Mouse (Mus musculus) heart, postnatal 10 days (tissue): ENCODE results near the gene Vsig10l. TPM values are rescaled to one million over a fixed set of nuclear protein-coding genes. Genes with fewer than 3 reads are reported as not detected.

Source experiments
- DNase-seq, 2 experiments: peaks; one replicate each; pipeline ENCODE4 v3.0.0; 2021
- intact Hi-C: fragments of 180-260 bp; cut with DNase I; formaldehyde crosslinking; loops from one replicate; pipeline ENCODE4 v1.15.1; 2025
- total RNA-seq, 2 experiments: library from RNA; stranded (reverse); gene quantifications; 2 replicates each; pipeline ENCODE4 v1.2.3; 2021

Vsig10l gene
- total RNA-seq, 2 experiments from 2014 or later = 4.4 to 5.0 TPM

DNA sequence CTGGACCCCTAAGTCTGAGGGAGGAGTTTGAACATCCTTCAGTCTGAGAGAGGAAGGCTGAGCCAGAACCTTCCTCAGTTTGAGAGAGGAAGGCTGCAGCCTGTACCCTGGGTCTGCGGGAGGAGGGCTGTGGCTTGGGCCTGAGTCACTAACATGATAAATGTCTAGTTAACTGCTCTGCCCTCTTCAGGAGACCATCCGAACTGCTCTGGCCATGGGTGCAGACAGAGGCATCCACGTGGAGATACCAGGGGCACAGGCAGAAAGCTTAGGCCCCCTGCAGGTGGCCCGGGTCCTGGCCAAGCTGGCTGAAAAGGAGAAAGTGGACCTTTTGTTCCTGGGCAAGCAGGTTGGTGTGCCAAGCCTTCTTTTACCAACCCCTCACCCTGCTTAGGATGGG is 10.3 kb upstream of the Vsig10l start:
- peak in 1 of 2 experiments; percentile 44 for DNase-seq
- intact Hi-C loops = no loop called here

DNA sequence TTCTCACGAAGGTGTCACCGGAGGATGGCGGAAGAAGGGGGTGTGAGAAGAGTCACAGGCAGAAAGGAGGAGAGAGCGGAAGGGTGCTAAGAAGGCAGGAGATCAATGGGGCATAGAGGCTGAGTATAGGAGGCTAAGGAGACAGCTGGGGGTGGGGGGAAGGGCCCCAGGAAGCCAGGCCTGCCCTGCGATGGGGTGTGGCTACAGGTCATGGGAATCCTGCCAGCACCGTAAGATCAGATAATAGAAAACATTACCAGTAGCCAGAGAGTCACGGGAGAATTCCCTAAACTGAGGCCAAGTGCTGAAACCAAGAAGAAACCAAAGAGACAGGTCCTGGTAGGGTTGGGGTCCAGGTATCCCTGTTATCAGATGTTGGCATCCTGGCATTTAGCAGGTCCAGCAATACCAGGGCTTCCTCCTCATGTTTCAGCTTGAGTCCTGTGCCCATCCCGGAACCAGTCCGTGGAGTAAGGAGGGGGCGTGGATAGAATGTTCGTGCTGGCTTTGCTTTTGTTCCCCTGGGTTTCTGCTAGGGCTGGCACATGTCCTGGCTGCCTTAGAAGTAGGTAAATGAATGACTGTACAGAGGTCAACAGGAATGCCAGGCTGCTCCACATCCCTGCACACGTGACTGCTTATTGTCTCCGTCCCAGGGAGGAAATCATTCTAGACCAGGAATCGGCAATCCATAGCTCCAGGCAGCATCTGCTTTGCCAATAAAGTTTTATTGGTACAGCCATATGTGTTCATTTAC is 9.2 kb upstream of the Vsig10l start:
- DNase-seq = no peak
- intact Hi-C loops = no loop called here

- intact Hi-C loops = no loop called here
Observed at GRCm38 (mm10) chr7:43454371-43454770, 8.6 kb upstream of the Vsig10l start.

DNA sequence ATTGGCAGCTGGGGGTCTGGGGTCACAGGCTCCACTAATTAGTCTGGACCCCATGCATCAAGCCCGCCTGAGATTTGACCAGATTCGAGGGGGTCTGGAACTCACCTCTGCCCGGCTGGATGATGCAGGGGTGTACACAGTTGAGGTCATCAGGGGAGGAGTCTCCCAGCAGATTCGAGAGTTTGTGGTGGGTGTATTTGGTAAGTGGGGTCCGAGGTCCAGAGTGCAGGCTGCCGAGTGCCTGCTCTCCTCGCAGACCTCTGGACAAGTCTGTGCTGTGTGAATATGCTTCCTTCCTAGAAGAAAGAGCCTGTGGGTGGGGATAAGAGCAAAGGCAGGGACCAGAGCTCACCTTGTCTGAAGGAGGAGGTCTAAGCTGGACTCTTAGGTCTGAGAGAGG is 1.0 kb downstream of the Vsig10l start:
- DNase-seq = no peak
- intact Hi-C loops = loop anchor here (5.0 kb wide), 1 partner anchor 118 kb away; no protein-coding TSS in a partner anchor

More at GRCm38 (mm10) chr7:43454371-43454770, 8.6 kb upstream of the Vsig10l start:
- DNase-seq = no peak

DNA sequence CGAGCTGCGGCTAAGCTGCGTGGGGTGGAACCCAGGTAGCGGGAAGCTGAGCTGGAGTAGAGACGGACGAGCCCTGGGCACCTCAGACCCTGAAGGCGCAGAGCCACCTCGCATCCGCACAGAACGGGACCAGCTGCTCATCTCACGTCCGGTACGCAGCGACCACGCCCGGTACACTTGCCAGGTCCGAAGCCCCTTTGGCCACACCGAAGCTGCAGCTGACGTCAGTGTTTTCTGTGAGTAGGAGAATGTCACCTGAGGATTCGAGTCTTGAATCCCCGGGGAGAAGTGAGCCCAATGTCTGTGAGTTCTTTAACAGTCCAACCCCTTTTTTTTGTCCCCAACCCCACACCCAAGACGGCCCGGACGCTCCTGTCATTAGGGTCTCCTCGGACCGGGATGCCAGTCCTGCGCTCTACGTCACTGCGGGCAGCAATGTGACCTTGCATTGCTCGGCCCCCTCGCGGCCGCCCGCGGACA is 2.0 kb downstream of the Vsig10l start:
- intact Hi-C loops = loop anchor here (5.0 kb wide), 3 partner anchors 97 to 207 kb away; partner anchors contain the start of genes Ctu1 and Zfp658
- DNase-seq = no peak

DNA sequence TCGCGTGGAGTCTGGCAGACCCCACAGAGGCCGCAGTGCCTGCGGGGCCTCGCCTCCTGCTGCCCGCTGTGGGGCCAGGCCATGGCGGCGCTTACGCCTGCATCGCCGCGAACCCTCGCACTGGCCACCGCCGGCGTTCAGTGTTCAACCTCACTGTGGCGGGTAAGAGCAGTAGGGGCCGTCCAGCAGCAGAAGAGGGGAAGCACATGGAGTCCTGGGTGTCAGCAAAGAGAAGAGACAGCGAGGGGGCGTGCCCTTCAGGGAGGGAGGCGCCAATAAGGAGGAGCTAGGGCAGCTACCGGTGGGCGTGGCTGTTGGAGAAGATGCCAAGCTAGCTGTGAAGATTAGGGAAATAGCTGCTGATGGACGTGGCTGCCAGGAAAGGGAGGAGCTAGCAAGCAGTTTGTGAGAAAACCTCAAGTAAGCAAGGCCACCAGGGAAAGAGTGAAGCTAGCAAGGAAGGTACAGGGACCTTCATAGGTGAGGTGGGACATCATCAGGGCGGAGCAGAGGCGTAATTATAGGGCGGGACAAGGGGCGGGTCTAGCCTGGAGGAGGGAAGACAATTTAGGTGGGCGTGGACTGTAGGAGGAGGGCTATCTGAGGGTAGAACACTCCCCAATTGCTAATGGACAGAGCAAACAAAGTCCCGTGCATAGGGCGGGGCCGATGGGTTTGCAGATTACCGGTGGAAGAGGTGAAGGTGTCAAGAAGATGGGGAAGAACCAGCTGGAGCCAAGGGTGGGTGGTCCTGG is 2.6 kb downstream of the Vsig10l start:
- DNase-seq = peak; percentile 92 to 94
- intact Hi-C loops = loop anchor here (1.0 to 5.0 kb wide), 4 partner anchors 23 to 207 kb away; partner anchors contain the start of genes Ctu1 and Zfp658

DNA sequence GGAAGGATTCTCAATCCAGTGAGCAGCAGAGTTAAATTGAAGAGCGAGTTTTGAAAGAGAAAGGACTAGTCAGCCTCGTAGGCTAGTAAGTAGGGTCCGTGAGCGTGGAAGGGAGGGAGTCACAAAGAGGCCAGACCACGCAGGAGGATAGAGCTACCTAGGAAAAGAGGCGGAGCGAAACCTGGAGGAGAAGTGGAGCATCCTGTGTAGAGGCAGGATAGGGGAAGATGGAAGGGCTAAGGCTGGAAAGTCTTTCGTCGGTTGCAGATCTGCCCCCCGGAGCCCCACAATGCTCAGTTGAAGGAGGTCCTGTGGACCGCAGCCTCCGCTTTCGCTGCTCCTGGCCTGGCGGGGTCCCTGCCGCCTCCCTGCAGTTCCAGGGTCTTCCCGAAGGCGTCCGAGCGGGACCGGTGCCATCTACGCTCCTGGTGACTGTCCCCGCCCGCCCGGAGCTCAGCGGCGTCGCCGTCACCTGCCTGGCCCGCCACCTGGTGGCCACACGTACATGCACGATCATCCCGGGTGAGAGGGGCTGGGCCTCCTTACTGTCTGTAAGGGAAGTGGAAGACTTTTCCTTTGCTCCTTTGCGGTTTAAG is 3.2 kb downstream of the Vsig10l start:
- intact Hi-C loops = loop anchor here (1.0 to 5.0 kb wide), 4 partner anchors 23 to 206 kb away; partner anchors contain the start of genes Ctu1 and Zfp658

DNA sequence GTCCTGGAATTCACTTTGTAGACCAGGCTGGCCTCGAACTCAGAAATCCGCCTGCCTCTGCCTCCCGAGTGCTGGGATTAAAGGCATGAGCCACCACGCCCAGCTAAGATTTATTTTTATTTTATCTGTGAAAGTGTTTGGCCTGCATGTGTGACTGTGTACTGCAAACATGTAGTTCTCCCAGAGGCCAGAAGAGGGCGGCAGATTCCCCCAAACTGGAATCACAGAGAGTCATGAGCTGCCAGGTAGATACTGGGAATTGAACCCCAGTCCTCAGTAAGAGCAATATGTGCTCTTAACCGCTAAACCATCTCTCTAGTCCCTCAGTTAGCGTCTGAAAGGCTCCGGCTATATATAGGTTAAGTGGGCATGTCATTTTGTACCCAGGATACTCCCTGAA is 7.4 kb downstream of the Vsig10l start:
- DNase-seq = peak in 1 of 2 experiments; percentile 46
- intact Hi-C loops = no loop called here

More for the DNA sequence above, 3.2 kb downstream of the Vsig10l start:
- peak; percentile 88 to 93 for DNase-seq

GRCm38 (mm10) chr7:43475706-43476105 is 12.8 kb downstream of the Vsig10l start:
- DNase-seq = no peak
- intact Hi-C loops = no loop called here

DNA sequence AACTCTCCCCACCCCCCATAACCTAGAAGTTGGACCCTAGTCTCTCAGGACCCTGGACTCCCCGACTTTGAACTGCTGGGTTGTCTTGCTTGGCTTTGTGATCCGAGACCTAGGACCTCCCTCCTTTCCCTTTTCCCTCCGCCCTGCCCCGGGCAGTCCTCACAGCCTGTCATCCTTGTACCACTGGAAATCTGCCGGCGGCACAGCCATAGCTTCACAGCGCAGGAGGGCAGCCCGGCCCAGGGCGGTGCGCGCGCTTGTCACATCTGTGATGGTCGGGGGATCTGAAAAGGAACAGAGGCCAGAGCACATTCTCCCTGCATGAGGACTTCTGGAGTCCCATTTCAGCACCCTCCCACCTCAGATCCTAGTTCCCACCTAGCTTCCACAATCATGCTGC is 13.4 kb downstream of the Vsig10l start:
- intact Hi-C loops = no loop called here
- DNase-seq = no peak

GRCm38 (mm10) chr7:43481191-43481590 is 18.2 kb downstream of the Vsig10l start:
- intact Hi-C loops = no loop called here
- no peak for DNase-seq

GRCm38 (mm10) chr7:43482090-43482716 is 19.3 kb downstream of the Vsig10l start:
- DNase-seq = peak; percentile 17 to 43
- intact Hi-C loops = no loop called here

- DNase-seq = peak; percentile 25 to 34
- intact Hi-C loops = no loop called here
Observed at GRCm38 (mm10) chr7:43483236-43483635, 20.3 kb downstream of the Vsig10l start.

DNA sequence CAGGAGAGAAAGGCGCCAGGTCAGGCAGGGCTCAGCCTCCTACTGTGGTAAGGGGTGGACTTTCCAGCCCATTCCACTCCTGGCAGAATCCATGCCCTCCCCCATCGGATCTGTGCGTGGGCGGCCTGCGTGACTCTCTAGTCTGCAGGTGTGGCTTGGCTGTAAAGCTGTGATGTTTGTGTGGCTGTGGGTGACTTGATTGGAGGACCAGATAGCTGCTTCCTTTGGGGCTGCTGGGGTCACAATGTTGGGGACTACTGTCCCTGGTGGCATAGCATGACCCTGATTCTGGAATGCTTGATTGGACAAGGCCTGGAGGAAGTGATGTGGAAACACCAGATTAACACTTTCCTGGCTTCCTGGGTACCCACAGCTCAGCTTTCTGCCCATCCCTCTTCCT is 25.7 kb downstream of the Vsig10l start:
- intact Hi-C loops = no loop called here
- DNase-seq = no peak

DNA sequence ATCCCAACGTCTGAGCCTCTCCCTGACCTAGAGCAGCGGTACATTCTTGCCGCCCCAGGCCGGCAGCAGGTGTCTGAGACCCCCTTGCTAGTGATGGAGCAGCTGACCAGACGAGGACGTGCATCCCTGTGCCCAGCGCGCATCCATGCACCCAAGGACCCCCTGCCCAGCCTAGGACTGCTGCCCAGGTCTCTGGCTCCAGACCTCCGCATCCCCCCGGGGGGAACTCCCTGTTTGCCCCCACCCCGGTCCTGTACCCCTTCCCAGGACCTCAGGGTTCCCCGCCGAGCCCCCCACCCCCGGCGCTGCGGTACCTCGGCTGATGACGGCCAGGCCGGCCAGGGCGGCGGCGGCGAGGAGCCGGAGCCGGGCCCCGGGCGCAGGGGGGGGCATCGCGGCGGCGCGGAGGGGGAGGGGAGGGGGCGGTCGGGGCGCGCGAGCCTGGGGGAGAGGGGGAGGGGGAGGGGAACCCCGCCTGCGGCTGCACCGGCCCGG is 26.7 kb downstream of the Vsig10l start, which contains the start of gene Iglon5:
Iglon5 (minus strand) TSS at position 445 of the 495 bp plus-strand sequence.
- no peak for DNase-seq
- intact Hi-C loops = no loop called here

- DNase-seq = peak; percentile 21
- intact Hi-C loops = no loop called here
Observed at GRCm38 (mm10) chr7:43490182-43490584, 27.2 kb downstream of the Vsig10l start.

- no peak for DNase-seq
- intact Hi-C loops = no loop called here
Observed at GRCm38 (mm10) chr7:43490861-43491260, 27.9 kb downstream of the Vsig10l start.

DNA sequence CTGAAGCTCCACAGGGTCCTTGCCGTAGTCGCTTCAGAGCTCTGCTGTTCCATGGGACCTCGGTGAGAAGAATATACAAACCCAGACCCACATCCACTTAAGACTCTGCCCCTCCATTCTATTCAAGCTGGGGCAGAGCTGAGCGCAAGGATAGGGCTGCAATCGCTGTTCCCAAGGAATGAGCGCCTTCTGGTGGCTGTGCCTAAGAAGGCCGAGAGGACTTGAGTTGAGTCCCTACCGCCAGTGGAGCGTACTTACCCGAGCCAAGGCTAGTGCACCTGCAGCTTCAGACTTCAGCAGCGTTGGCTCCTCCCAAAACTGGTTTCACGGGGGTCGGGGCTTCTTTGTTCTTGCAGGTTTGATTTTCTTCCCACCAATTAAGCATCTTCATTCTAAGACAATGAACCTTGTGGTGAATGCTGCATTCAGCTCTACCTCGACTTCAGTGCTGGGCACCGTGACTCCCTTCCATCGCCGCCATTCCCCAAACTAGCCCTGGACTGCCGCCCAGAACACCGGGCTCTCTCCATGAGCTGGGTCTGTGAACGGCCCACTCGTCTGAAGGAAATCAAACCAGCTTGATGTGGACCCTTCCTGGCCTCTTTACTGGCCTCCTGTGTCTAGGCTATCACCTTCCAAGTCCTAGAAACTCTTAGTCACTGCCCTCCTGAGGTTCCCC is 32.5 kb downstream of the Vsig10l start:
- DNase-seq = peak; percentile 10 to 41
- intact Hi-C loops = no loop called here

DNA sequence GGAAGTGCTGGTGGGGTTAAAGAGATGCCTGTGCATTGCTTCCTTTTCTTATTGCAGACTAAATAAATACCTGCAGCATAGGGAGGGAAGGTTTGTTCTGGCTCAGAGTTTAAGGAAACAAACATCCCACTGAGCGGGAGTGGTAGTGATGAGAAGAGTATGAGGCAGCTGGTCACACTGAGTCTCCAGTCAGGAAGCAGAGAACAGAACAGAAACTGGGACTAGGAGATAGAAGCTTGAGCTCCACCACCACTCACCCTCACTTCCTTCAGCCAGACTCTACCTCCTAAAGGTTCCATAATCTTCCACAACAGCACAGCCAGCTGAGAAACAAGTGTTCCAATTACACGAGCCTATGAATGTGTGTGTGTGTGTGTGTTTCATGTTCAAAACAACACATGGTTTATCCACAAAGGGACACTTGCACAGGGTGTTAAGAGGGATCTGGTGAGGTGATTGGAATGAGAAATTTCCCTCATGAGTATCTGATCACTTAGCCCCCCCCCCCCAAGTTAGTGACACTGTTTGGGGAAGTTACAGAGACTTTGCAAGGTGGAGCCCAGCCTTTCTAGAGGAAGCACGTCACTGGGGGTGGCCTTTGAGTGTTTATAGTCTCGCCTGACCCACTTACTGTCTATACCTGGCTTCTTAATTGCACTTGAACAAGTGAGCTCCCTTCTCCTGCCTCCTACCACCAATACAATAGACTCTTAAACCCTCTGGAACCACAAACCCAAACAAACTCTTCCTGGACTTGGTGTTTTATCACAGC is 48.9 kb downstream of the Vsig10l start:
- no peak for DNase-seq
- intact Hi-C loops = no loop called here
